Mouse (Mus musculus): Measurements from ENCODE around the gene Olfm2. TPM values are rescaled to one million over a fixed set of nuclear protein-coding genes. Genes with fewer than 3 reads are reported as not detected.

Gene Olfm2
- total and polyA plus RNA-seq, 2 experiments from 2014 or later: 0.20 to 3.1 TPM

GRCm38 (mm10) chr9:20756081-20756700, 10.0 kb upstream of the Olfm2 start:
- WGBS: 70% methylated on average over 4 of the region's 4 CpGs
- no peak overlapping the region for H3K4me3 ChIP-seq (ENCODE audit: low read depth, low read length)
- H3K9ac ChIP-seq (replicated peaks; ENCODE audit: low read depth, low read length): no peak overlapping the region
- no peaks in the 10 kb centered on the region for H3K36me3 ChIP-seq (replicated peaks; ENCODE audit: control insufficient read depth, insufficient read depth, low read length)
- H3K9me3 ChIP-seq (replicated peaks; ENCODE audit: control insufficient read depth, low read length): no peaks in the 10 kb centered on the region
- H3K4me2 ChIP-seq (ENCODE audit: low read depth, low read length): no peak overlapping the region
- no peak overlapping the region for H3K27ac ChIP-seq (ENCODE audit: low read depth)
- DNase-seq (ENCODE audit: low spot score) (no peak), ATAC-seq (ENCODE audit: insufficient read depth, low read depth) (no peak)
- H3K4me1 ChIP-seq (ENCODE audit: control insufficient read depth, insufficient read depth): no peaks in the 10 kb centered on the region; the same call in 1 of the 2 replicates
- TF ChIP-seq CTCF (IDR thresholded peaks at IDR 0.05; ENCODE audit: low read depth): no peak
- TF ChIP-seq EP300 (IDR thresholded peaks at IDR 0.05; ENCODE audit: low read depth): no peak
- H3K27me3 ChIP-seq (ENCODE audit: control insufficient read depth, insufficient read depth, low read length): 0 out of 2 replicates have a peak, but pooled peaks cover 2% of the 10 kb centered on the region

- 84% methylated on average over 2 of the region's 2 CpGs for WGBS
- H3K27ac ChIP-seq (ENCODE audit: low read depth): no peak overlapping the region
- no peak for DNase-seq (ENCODE audit: low spot score)
These were observed 8.2 kb upstream of the Olfm2 start for GRCm38 (mm10) chr9:20754335-20754734.

GRCm38 (mm10) chr9:20751477-20752029, 5.4 kb upstream of the Olfm2 start:
- Histone ChIP-seq H3K9me3 (replicated peaks; ENCODE audit: control insufficient read depth, low read length) (no peaks in the 10 kb centered on the region), H3K4me3 (ENCODE audit: low read depth, low read length) (no peak overlapping the region), H3K36me3 (replicated peaks; ENCODE audit: control insufficient read depth, insufficient read depth, low read length) (no peaks in the 10 kb centered on the region), H3K9ac (replicated peaks; ENCODE audit: low read depth, low read length) (no peak overlapping the region), H3K27ac (ENCODE audit: low read depth) (no peak overlapping the region), H3K4me2 (ENCODE audit: low read depth, low read length) (no peak overlapping the region), H3K4me1 (ENCODE audit: control insufficient read depth, insufficient read depth) (no peaks in the 10 kb centered on the region), H3K27me3 (ENCODE audit: control insufficient read depth, insufficient read depth, low read length) (peaks cover 19% of the 10 kb centered on the region)
- ATAC-seq (ENCODE audit: insufficient read depth, low read depth) (no peak), DNase-seq (ENCODE audit: low spot score) (no peak)
- 45% methylated on average over 6 of the region's 6 CpGs for WGBS
- TF ChIP-seq CTCF (IDR thresholded peaks at IDR 0.05; ENCODE audit: low read depth): no peak
- TF ChIP-seq EP300 (IDR thresholded peaks at IDR 0.05; ENCODE audit: low read depth): no peak

More at GRCm38 (mm10) chr9:20754335-20754734, 8.2 kb upstream of the Olfm2 start:
- no peak for ATAC-seq (ENCODE audit: insufficient read depth, low read depth)
- Histone ChIP-seq H3K36me3 (replicated peaks; ENCODE audit: control insufficient read depth, insufficient read depth, low read length) (no peaks in the 10 kb centered on the region), H3K9me3 (replicated peaks; ENCODE audit: control insufficient read depth, low read length) (no peaks in the 10 kb centered on the region), H3K4me1 (ENCODE audit: control insufficient read depth, insufficient read depth) (no peaks in the 10 kb centered on the region), H3K27me3 (ENCODE audit: control insufficient read depth, insufficient read depth, low read length) (no peaks in the 10 kb centered on the region), H3K4me2 (ENCODE audit: low read depth, low read length) (no peak overlapping the region), H3K4me3 (ENCODE audit: low read depth, low read length) (no peak overlapping the region), H3K9ac (replicated peaks; ENCODE audit: low read depth, low read length) (no peak overlapping the region)
- TF ChIP-seq EP300 (IDR thresholded peaks at IDR 0.05; ENCODE audit: low read depth) (no peak), CTCF (IDR thresholded peaks at IDR 0.05; ENCODE audit: low read depth) (no peak)

- no peaks in the 10 kb centered on the region for H3K36me3 ChIP-seq (replicated peaks; ENCODE audit: control insufficient read depth, insufficient read depth, low read length)
- no peak overlapping the region for H3K4me2 ChIP-seq (ENCODE audit: low read depth, low read length)
- WGBS: 51% methylated on average over 5 of the region's 5 CpGs
- no peak overlapping the region for H3K4me3 ChIP-seq (ENCODE audit: low read depth, low read length)
- TF ChIP-seq CTCF (IDR thresholded peaks at IDR 0.05; ENCODE audit: low read depth): no peak
- no peak for TF ChIP-seq EP300 (IDR thresholded peaks at IDR 0.05; ENCODE audit: low read depth)
- DNase-seq (ENCODE audit: low spot score): no peak
- no peak overlapping the region for H3K9ac ChIP-seq (replicated peaks; ENCODE audit: low read depth, low read length)
- peaks cover 43% of the 10 kb centered on the region for H3K27me3 ChIP-seq (ENCODE audit: control insufficient read depth, insufficient read depth, low read length)
- H3K4me1 ChIP-seq (ENCODE audit: control insufficient read depth, insufficient read depth): no peaks in the 10 kb centered on the region
- no peak for ATAC-seq (ENCODE audit: insufficient read depth, low read depth)
- H3K9me3 ChIP-seq (replicated peaks; ENCODE audit: control insufficient read depth, low read length): no peaks in the 10 kb centered on the region
- no peak overlapping the region for H3K27ac ChIP-seq (ENCODE audit: low read depth)
These were observed 3.1 kb upstream of the Olfm2 start for GRCm38 (mm10) chr9:20749213-20749612.

GRCm38 (mm10) chr9:20748540-20748939, 2.4 kb upstream of the Olfm2 start:
- TF ChIP-seq CTCF (IDR thresholded peaks at IDR 0.05; ENCODE audit: low read depth): no peak
- TF ChIP-seq EP300 (IDR thresholded peaks at IDR 0.05; ENCODE audit: low read depth): no peak
- no peaks in the 10 kb centered on the region for H3K36me3 ChIP-seq (replicated peaks; ENCODE audit: control insufficient read depth, insufficient read depth, low read length)
- no peak for ATAC-seq (ENCODE audit: insufficient read depth, low read depth)
- H3K4me1 ChIP-seq (ENCODE audit: control insufficient read depth, insufficient read depth): no peaks in the 10 kb centered on the region
- H3K9ac ChIP-seq (replicated peaks; ENCODE audit: low read depth, low read length): no peak overlapping the region
- H3K27me3 ChIP-seq (ENCODE audit: control insufficient read depth, insufficient read depth, low read length): peaks cover 49% of the 10 kb centered on the region
- H3K4me3 ChIP-seq (ENCODE audit: low read depth, low read length): no peak overlapping the region
- H3K4me2 ChIP-seq (ENCODE audit: low read depth, low read length): no peak overlapping the region
- no peak for DNase-seq (ENCODE audit: low spot score)
- 55% methylated on average over 3 of the region's 3 CpGs for WGBS
- H3K9me3 ChIP-seq (replicated peaks; ENCODE audit: control insufficient read depth, low read length): no peaks in the 10 kb centered on the region
- no peak overlapping the region for H3K27ac ChIP-seq (ENCODE audit: low read depth)

GRCm38 (mm10) chr9:20747682-20748081, 1.5 kb upstream of the Olfm2 start:
- H3K4me1 ChIP-seq (ENCODE audit: control insufficient read depth, insufficient read depth): no peaks in the 10 kb centered on the region
- no peak overlapping the region for H3K9ac ChIP-seq (replicated peaks; ENCODE audit: low read depth, low read length)
- H3K27me3 ChIP-seq (ENCODE audit: control insufficient read depth, insufficient read depth, low read length): peaks cover 54% of the 10 kb centered on the region
- DNase-seq (ENCODE audit: low spot score) (no peak), ATAC-seq (ENCODE audit: insufficient read depth, low read depth) (no peak)
- no peaks in the 10 kb centered on the region for H3K9me3 ChIP-seq (replicated peaks; ENCODE audit: control insufficient read depth, low read length)
- no peak overlapping the region for H3K4me2 ChIP-seq (ENCODE audit: low read depth, low read length)
- H3K36me3 ChIP-seq (replicated peaks; ENCODE audit: control insufficient read depth, insufficient read depth, low read length): no peaks in the 10 kb centered on the region
- no peak overlapping the region for H3K4me3 ChIP-seq (ENCODE audit: low read depth, low read length)
- 11% methylated on average over 3 of the region's 3 CpGs for WGBS
- H3K27ac ChIP-seq (ENCODE audit: low read depth): no peak overlapping the region
- TF ChIP-seq CTCF (IDR thresholded peaks at IDR 0.05; ENCODE audit: low read depth) (no peak), EP300 (IDR thresholded peaks at IDR 0.05; ENCODE audit: low read depth) (no peak)
